Mouse (Mus musculus) urinary bladder, postnatal 25 days (tissue): ENCODE data around the gene Olfr1.

ENCODE experiments used
- DNase-seq: peaks from one replicate; pipeline ENCODE4 v3.0.0; 2022; ENCODE audit warnings: low spot score

Olfr1 gene

GRCm38 (mm10) chr11:73399514-73399913, at the start of gene Olfr1:
Olfr1 (minus strand) TSS chr11:73399614.
- no peak for DNase-seq

DNA sequence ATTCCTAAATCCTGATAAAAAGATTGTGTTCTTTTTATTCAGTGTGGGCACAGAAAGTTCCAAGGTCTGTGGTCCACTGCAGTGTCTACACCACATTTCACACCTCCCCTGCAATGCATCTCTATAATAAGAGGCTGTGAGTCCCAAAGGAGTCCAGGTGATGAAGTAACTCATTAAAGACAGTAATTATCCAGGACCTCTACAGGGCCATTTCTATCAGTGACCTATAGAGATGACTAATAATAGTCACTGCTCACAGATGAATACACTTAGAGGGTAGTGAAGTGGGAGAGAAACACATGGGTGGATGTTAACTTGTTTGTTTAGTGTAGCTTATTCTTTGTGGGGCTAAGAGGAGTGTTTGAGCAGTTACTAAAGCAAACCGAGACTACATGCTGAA, 29.0 kb upstream of the Olfr1 start, which contains the start of gene Olfr378:
Olfr378 (minus strand) TSS at position 101 of the 400 bp plus-strand sequence.
- DNase-seq, result no peak

DNA sequence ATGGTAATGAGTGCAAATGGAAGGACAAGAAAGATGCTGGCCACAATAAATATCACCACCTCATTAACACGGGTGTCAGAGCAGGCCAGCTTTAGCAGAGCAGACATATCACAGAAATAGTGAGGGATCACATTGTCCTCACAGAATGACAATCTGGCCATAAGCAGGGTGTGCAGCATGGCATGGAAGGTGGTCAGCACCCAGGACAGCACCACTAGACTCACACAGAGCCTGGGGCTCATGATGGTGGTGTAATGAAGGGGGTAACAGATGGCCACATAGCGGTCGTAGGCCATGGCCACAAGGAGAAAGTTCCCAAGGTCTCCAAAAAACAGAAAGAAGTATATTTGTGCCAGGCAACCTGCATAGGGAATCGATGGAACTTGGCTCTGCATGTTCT, 4.0 kb downstream of the Olfr1 start:
- DNase-seq, result no peak

DNA sequence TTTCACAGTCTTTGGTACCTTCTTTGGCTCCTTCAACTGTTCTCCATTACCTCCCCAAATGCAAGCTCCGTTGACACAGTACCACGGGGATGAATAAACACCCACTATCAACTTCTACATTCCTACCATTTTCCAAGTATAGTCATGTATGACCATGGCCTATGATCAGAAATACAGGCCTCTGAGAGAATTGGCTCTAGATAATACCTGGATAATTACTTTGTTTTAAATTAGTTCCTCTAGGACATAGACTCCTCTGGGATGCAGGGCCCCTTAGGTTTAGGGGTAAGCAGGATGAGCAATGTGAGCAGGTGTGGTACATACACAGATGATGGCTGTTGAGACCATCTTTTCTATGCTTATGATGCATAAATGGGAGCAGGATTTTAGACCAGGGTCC, 28.5 kb downstream of the Olfr1 start, which contains the start of gene Olfr376:
Olfr376 (plus strand) TSS at position 301 of the 400 bp plus-strand sequence.
- DNase-seq, result no peak

DNA sequence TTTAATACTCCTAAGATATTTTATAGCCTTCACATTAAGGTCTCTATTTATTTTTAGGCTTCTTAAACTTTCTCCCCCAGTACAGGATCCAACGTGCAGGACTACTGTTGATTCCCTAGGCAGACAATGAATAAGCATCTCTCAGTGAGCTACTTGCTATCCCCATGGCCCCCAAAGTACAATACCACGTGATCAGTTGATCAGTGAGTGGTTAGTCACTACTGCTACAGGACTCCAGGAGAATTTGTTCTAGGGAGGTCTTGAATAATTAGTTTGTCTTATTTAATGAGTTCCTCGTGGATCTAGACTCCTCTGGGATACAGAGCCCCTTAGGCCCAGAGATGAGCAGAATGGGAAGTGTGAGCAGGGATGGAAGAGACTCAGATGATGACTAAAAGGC, 48.9 kb downstream of the Olfr1 start, which contains the start of gene Olfr20:
Olfr20 (plus strand) TSS at position 301 of the 400 bp plus-strand sequence.
- no peak for DNase-seq
